ENCODE assay signal across 9 mouse cellular contexts in genomic region chr17:49562701-49563415, GRCm38 (mm10). TPM values are rescaled to one million over a fixed set of nuclear protein-coding genes. Genes with fewer than 3 reads are reported as not detected.
DNase-seq lines count a peak whose midpoint lies in the region; ATAC-seq lines count a peak whose summit lies in the region.
"Had no signal": no experiment of that assay in that cellular context is flagged by ENCODE, and none has a peak within 500 bp of the region (broad histone marks: within the 10 kb centered on the region; RNA-seq: fewer than 3 reads in every experiment).

No protein-coding gene starts in this region.

- no peak for ATAC-seq in heart, embryonic 16.5 days (replicated peaks; ENCODE audit: extremely low read depth, insufficient read depth, low FRiP score)
- ATAC-seq in embryonic facial prominence, embryonic 15.5 days (ENCODE audit: insufficient number of reproducible peaks, low FRiP score, low TSS enrichment, low read depth) = no peak
- no peak for ATAC-seq in intestine, embryonic 16.5 days

- H3K4me3 ChIP-seq in heart, embryonic 16.5 days (ENCODE audit: low read length) = peak overlapping the region; percentile 68
- peak overlapping the region; percentile 61 for H3K4me3 ChIP-seq in embryonic facial prominence, embryonic 15.5 days (replicated peaks)
- peak overlapping the region; percentile 57 for H3K4me3 ChIP-seq in intestine, embryonic 16.5 days (ENCODE audit: low read length)

- 19% methylated on average over 5 of the region's 5 CpGs for WGBS in heart, embryonic 16.5 days
- WGBS in embryonic facial prominence, embryonic 15.5 days = 10% methylated on average over 5 of the region's 5 CpGs
- 21% methylated on average over 5 of the region's 5 CpGs for WGBS in intestine, embryonic 16.5 days

- H3K4me2 ChIP-seq in heart, embryonic 16.5 days (ENCODE audit: low read depth, low read length) = peak overlapping the region; percentile 84
- H3K4me2 ChIP-seq in embryonic facial prominence, embryonic 15.5 days (replicated peaks) = peak overlapping the region; percentile 75
- H3K4me2 ChIP-seq in intestine, embryonic 16.5 days (ENCODE audit: low read depth, low read length) = peak overlapping the region; percentile 74

- H3K9ac ChIP-seq in heart, embryonic 16.5 days (ENCODE audit: low read length) = peak overlapping the region; percentile 79
- H3K9ac ChIP-seq in embryonic facial prominence, embryonic 15.5 days = peak overlapping the region; percentile 57
- H3K9ac ChIP-seq in intestine, embryonic 16.5 days (ENCODE audit: low read depth, low read length) = peak overlapping the region; percentile 74

- no peaks in the 10 kb centered on the region for H3K36me3 ChIP-seq in heart, embryonic 16.5 days (ENCODE audit: control insufficient read depth, insufficient read depth)
- H3K36me3 ChIP-seq in embryonic facial prominence, embryonic 15.5 days = no peaks in the 10 kb centered on the region
- H3K36me3 ChIP-seq in intestine, embryonic 16.5 days (ENCODE audit: control insufficient read depth, insufficient read depth, low read length) = no peaks in the 10 kb centered on the region

- DNase-seq in heart, adult 11 months = no peak
- peak; percentile 39 for DNase-seq in neural tube, embryonic 10.5 days (ENCODE audit: extremely low spot score, low spot score)
- no peak for DNase-seq in left cerebral cortex, postnatal 10 days (ENCODE audit: extremely low spot score in 1 of 2, low spot score in 2 of 2)
- no peak for DNase-seq in adipocyte (ENCODE audit: low spot score)
- no peak for DNase-seq in kidney, postnatal 36 days

- H3K27me3 ChIP-seq in heart, embryonic 16.5 days (ENCODE audit: control insufficient read depth, insufficient read depth, low read length) = no peaks in the 10 kb centered on the region
- H3K27me3 ChIP-seq in embryonic facial prominence, embryonic 15.5 days = no peaks in the 10 kb centered on the region
- no peaks in the 10 kb centered on the region for H3K27me3 ChIP-seq in intestine, embryonic 16.5 days (replicated peaks; ENCODE audit: control insufficient read depth, insufficient read depth, low read length)

- no peaks in the 10 kb centered on the region for H3K9me3 ChIP-seq in heart, embryonic 16.5 days (replicated peaks; ENCODE audit: control insufficient read depth, low read length)
- H3K9me3 ChIP-seq in embryonic facial prominence, embryonic 15.5 days (replicated peaks) = no peaks in the 10 kb centered on the region
- no peaks in the 10 kb centered on the region for H3K9me3 ChIP-seq in intestine, embryonic 16.5 days (ENCODE audit: control insufficient read depth, low read length)

- intact Hi-C loops in left cerebral cortex, postnatal 10 days (cut with DNase I) = no loop called here

- H3K4me1 ChIP-seq in heart, embryonic 16.5 days (ENCODE audit: control insufficient read depth, insufficient read depth, low read length) = peaks cover 8% of the 10 kb centered on the region
- peaks cover 14% of the 10 kb centered on the region for H3K4me1 ChIP-seq in embryonic facial prominence, embryonic 15.5 days
- peaks cover 9% of the 10 kb centered on the region; the same call in 1 of the 2 replicates for H3K4me1 ChIP-seq in intestine, embryonic 16.5 days (ENCODE audit: control insufficient read depth, insufficient read depth, low read length)

- no peak overlapping the region; the same call in 1 of the 2 replicates for H3K27ac ChIP-seq in heart, embryonic 16.5 days (ENCODE audit: low read length)
- H3K27ac ChIP-seq in embryonic facial prominence, embryonic 15.5 days (replicated peaks) = peak overlapping the region; percentile 95
- H3K27ac ChIP-seq in intestine, embryonic 16.5 days (ENCODE audit: low read length) = no peak overlapping the region

RNA-seq across cellular contexts. Expression of gene Daam2, which starts 1.3 kb away (rescaled TPM):
- polyA plus RNA-seq in heart, embryonic 16.5 days (2015; fragmentation: Nextera tagmentation; extraction: Ambion mirVana) = 3.4 and 5.6 TPM in 2 replicates
- polyA plus RNA-seq in embryonic facial prominence, embryonic 15.5 days (2015; fragmentation: Nextera tagmentation; extraction: Ambion mirVana) = 10.5 and 13.1 TPM in 2 replicates
- 3.3 and 3.5 TPM in 2 replicates for polyA plus RNA-seq in intestine, embryonic 16.5 days (2015; fragmentation: Nextera tagmentation; extraction: Ambion mirVana)
- total RNA-seq in left cerebral cortex, postnatal 10 days (2021) = 10 to 100 TPM; 34.2 to 41.7 TPM

RNA-seq across cellular contexts. Expression of gene Kif6, which starts 52.1 kb away (rescaled TPM):
- 2.6 and 2.7 TPM in 2 replicates for polyA plus RNA-seq in heart, embryonic 16.5 days (2015; fragmentation: Nextera tagmentation; extraction: Ambion mirVana)
- 3.3 and 3.9 TPM in 2 replicates for polyA plus RNA-seq in embryonic facial prominence, embryonic 15.5 days (2015; fragmentation: Nextera tagmentation; extraction: Ambion mirVana)
- 1.1 and 1.2 TPM in 2 replicates for polyA plus RNA-seq in intestine, embryonic 16.5 days (2015; fragmentation: Nextera tagmentation; extraction: Ambion mirVana)
- total RNA-seq in left cerebral cortex, postnatal 10 days (2021) = 1 to 10 TPM; 1.1 to 1.8 TPM
- total RNA-seq: megakaryocyte, adult 5-6 weeks had no signal
